Mouse (Mus musculus): ENCODE data around the gene Pla2g12a.

The Pla2g12a gene

DNA sequence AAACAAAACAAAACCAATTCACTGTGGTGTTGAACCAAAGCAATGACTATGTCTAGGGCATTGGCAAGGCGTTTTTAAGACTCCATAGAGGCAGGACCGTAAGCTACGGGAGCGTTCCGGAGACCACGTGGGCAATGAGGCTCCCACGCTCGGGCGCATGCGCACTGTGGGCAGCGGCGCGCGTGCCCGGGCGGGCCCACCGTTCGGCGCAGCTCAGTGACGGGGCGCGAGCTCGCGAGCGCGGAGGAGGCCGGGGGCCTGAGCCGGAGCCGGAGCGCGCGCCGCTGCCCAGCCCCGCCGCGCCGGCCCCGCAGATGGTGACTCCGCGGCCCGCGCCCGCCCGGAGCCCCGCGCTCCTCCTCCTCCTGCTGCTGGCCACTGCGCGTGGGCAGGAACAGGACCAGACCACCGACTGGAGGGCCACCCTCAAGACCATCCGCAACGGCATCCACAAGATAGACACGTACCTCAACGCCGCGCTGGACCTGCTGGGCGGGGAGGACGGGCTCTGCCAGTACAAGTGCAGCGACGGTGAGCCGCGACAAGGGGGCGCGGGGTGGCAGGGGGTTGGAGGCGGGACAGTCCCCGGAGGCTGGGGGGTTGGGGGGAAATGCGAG lies at the start of gene Pla2g12a:
Gene Pla2g12a, plus strand, starts transcription at position 202 of the 617 bp plus-strand sequence.
- peak; percentile 87 for DNase-seq

DNA sequence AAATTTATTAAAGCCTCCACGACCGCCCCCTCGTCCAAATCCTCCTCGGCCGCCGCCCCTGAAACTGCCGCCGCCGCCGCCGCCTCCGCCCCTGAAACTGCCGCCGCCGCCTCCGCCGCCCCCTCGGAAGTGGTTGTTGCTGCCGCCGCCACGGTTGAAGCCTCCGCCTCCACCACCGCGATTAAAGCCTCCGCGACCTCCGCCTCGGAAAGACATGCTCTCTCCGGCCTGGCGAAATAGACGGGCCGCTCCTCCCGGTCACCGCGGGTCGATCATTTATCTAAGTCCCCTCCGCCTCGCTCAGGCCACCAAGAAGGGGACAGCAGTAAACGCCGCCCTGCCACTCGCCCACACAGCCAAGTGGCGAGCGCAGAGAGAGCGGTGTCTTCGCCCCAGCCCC lies 47.8 kb upstream of the Pla2g12a start:
- no peak for DNase-seq

DNA sequence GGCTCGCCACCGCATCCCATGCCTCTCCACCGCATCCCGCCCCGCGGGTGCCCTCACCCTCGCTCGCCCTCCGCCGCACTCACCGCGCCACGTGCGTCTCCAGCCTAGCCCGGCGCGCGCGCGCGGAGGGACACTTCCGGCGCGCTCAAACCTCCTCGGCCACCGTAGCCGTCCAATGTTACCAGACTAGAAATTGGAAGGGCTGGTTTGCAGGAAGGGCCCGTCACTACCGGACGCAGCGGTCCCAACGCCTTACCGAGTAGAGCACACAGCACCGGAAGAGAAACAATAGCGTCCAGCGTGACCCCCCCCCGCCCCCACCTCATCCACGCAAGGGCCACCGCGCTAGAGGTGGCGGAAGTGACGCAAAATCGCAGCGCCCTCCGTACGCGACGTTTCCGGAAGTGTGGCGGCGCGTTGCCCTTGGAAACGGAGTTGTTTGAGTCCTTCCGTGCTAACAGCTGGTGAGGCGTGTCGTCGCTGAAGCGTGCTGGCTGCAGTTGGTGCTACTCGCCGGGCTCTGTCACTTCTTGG lies 47.3 kb upstream of the Pla2g12a start, which contains the start of gene Gar1:
Gene Gar1, minus strand, starts transcription at position 362 of the 534 bp plus-strand sequence.
- DNase-seq, result peak; percentile 97

DNA sequence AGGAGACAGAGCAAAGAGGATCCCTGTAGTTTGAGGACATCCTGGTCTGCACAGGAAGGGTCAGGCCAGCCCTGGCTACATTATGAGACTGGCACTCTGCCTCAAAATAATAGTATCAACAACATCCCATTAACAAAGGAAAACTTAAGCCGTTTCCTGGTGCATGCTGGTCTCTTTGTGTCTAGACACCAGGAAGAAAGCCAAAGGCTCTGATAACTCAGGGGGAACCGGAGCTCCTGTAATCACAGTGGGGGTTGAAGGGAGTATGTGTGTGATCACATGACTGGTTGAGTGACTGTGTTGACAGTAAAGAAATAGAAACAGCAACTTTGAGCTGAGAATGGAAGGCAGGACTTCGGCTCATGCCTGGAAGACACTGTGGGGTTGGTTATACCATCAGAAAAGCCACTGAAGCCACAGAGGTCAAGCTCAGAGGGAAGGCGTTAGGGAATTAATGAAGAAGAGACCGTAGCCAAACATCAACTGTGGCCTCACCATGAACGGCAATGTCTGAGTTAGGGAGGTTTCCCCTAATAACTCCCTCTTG lies 42.9 kb upstream of the Pla2g12a start, which contains the start of gene Cfi:
Gene Cfi, plus strand, starts transcription at position 497 of the 547 bp plus-strand sequence.
- no peak for DNase-seq

DNA sequence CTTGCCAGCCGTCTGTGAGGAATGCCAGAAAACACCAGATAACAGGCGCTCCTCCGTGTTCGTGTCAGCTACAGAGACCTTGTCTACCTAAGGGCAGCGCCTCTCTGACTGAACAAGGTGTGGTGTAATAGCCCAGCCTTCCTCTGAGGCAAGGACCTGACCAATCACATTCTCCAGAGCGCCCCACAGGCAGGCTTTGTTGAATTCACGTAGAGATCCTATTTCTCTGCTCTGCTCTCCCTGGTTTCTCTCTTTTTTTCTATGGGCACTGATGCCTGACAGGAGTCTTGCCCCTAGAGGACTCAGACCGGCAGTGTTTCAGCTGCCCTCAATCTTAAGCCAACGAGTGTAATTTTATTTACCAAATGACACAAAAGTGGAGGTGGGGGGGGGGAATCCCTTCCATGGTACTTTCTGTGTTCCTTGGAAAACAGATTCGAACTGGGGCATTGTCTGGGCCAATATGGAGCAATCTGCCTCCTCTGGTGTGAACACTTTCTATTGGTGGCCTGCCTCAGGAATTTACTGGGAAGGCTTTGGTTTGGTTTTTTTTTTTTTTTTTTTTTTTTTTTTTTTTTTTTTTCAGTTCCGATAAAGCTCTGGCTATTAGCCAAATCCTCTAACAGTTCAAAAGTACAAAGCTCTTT lies 42.2 kb upstream of the Pla2g12a start:
- peak; percentile 73 for DNase-seq

DNA sequence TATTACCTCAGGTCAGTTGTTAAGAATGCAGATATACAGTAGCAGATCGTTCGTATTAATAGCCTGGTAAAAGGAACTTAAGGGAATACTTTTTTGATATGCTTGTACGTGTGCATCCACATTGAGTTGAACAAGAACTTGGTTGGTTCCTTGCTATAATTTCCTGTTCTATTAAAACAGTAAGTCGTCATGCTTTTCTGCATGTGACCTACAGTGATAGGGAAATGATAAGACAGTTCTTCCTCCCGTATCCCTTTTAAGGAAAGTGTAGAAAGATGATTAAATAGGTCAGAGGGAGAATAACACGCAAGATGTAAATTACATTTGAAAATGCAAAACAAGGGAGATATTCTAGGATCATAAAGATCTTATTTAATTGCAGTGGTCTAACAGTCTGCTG lies 41.4 kb upstream of the Pla2g12a start:
- no peak for DNase-seq

GRCm38 (mm10) chr3:129838017-129838416 lies 40.4 kb upstream of the Pla2g12a start:
- no peak for DNase-seq

- no peak for DNase-seq
Measured at GRCm38 (mm10) chr3:129845868-129846267, 32.5 kb upstream of the Pla2g12a start.

GRCm38 (mm10) chr3:129846846-129847245 lies 31.6 kb upstream of the Pla2g12a start:
- DNase-seq, result no peak

DNA sequence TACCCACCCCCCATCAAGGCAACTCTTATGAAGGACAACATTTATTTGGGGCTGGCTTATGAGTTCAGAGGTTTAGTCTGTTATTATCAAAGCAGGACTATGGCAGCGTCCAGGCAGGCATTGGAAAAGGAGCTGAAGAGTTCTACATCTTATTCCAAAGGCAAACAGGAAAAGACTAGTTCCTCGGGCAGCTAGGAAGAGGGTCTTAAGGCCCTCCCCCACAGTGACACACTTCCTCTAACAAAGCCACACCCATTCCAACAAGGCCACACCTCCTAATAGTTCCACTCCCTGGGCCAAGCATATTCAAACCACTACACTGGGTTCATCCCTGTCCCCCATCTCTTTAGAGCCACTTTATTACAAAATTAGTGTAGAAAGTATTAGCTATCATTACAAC lies 15.8 kb upstream of the Pla2g12a start:
- DNase-seq, result no peak

DNA sequence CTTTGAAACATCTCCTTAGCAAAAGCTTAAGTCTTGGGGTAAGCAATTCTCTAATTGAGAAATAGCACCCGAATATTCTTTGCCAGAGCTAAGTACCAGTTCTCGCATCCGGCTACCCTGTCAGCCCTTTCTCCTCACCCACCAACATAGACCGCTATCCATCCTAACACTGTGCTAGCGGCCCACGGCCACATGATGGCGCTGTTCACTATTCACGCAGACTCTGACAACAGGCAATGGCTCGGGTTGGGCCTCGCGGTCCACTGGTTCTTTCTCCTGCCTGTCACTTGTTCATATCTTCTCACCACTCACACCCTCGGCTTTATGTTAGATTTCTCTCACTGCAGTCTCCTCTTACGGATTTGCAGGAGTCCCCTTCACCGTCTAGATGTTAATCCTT lies 14.7 kb upstream of the Pla2g12a start:
- peak; percentile 63 for DNase-seq

- no peak for DNase-seq
Measured at GRCm38 (mm10) chr3:129877327-129877726, 1.1 kb upstream of the Pla2g12a start.

GRCm38 (mm10) chr3:129879131-129879757 lies 838 bp downstream of the Pla2g12a start:
- peak; percentile 31 for DNase-seq

GRCm38 (mm10) chr3:129879913-129880312 lies 1.5 kb downstream of the Pla2g12a start:
- no peak for DNase-seq

DNA sequence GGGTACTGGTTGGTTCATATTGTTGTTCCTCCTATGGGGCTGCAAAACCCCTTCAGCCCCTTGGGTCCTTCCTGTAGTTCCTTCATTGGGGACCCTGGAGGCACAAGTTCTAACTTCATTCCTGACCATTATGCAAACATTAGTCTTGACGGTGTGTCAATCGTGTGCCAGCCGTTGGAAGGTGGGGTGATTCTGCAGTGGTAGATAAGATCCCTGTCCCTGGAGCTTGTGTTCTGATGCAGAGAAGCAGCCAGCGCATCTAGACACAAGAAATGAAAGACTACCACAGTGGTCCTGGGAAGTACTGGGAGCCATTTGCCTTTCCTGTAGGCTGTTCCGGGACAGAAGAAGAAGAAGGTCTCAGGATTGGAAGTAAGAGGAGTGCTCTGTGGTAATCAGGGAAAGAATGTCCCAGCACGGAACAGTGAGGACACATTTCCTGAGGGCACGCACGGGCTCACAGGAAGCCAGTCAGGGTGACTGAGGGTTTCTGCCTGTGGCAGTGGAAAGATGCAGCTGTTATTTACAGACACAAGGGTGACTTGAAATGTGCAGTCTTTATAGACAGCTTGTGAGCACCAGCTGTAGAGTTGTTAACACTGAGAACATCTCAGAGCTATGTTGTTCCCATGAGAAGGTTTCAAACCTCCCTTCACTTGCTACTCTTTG lies 2.7 kb downstream of the Pla2g12a start:
- DNase-seq, result no peak

DNA sequence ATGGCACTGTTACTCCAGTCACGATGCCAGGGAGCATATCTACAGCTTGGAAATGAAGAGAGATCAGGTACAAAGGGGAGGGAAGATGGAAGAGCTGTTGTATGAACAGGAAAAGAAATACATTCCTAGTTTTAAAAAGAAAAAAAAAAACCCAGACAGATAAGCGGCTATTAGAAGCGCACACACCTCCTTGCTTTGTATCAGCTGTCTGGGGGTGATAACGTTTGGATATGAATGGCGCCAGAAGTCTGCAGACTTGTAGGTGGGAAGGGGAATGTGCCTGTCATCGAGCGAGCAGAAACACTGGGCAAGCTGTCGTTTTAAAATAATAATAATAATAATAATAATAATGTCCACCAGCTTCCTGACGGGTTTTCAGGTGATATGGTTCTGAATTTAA lies 7.2 kb downstream of the Pla2g12a start:
- no peak for DNase-seq

DNA sequence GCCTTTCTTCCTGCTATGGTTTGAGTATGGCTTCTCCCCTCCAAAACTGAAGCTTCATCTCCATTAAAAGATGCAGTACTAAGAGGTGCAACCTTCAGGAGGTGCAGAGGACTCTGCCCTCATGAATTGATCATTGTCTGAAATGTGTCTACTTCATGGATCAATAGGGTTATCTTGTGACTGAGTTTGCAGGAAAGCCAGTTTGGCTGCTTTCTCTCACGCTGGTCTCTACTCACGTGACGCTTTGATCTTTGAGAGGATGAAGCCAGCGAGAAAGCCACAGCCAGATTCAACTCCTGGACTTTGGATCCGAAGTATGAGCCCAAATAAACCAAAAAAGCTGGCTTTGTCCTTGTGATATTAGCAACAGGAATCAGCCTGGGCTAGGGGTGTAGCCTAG lies 8.0 kb downstream of the Pla2g12a start:
- peak; percentile 52 for DNase-seq

- DNase-seq, result no peak
Measured at GRCm38 (mm10) chr3:129887779-129888517, 9.5 kb downstream of the Pla2g12a start.

DNA sequence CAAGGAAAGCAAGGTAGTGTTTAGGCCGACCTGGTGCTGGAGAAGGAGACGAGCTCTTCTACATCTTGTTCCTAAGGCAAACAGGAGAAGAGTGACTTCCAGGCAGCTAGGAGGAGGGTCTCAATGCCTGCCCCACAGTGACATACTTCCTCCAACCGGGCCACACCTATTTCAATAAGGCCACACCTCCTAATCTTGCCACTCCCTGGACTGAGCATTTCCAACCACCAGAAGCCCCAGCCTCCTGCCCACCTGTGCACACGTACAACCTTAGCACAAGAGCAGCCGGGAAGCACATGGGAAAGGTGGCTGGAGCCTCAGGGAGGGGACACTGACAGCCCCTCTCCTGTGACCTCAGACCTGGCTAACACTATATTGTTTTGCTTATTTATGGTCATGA lies 13.6 kb downstream of the Pla2g12a start:
- no peak for DNase-seq

GRCm38 (mm10) chr3:129893143-129893542 lies 14.7 kb downstream of the Pla2g12a start:
- no peak for DNase-seq

GRCm38 (mm10) chr3:129896591-129896990 lies 18.2 kb downstream of the Pla2g12a start:
- DNase-seq, result no peak

DNA sequence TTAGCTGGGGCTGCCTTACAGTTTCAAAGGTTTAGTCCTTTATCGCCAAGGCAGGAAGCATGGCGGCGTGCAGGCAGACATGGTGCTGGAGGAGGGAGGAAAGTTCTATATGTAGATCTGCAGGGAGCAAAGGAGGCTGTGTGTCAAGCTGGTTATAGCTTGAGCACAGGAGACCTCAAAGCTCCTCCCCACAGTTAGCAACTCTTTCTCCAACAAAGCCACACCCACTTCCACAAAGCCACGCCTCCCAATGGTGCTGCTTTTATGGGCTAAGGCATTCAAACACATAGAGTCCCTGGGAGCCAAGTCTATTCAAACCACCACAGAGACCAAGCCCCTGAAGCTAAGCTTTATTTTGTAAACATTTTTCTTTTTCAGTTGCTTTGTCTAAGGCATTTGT lies 20.5 kb downstream of the Pla2g12a start:
- DNase-seq, result no peak

Data from kidney, adult 9 months (tissue).